Mouse (Mus musculus): ENCODE data around the gene Camta1.

The Camta1 gene

GRCm38 (mm10) chr4:151366941-151367545 is 494.6 kb downstream of the Camta1 start:
- DNase-seq: peak; percentile 58 to 74

GRCm38 (mm10) chr4:151360976-151361673 is 500.6 kb downstream of the Camta1 start:
- DNase-seq: peak in 1 of 2 experiments; percentile 27

- DNase-seq: peak; percentile 36 to 43
Observed at GRCm38 (mm10) chr4:151355505-151355904, 506.2 kb downstream of the Camta1 start.

- no peak for DNase-seq
Observed at GRCm38 (mm10) chr4:151352791-151353190, 508.9 kb downstream of the Camta1 start.

- no peak for DNase-seq
Observed at GRCm38 (mm10) chr4:151352249-151352648, 509.4 kb downstream of the Camta1 start.

GRCm38 (mm10) chr4:151351757-151352156 is 509.9 kb downstream of the Camta1 start:
- DNase-seq: peak; percentile 20 to 35

- no peak for DNase-seq
Observed at GRCm38 (mm10) chr4:151347620-151348019, 514.1 kb downstream of the Camta1 start.

GRCm38 (mm10) chr4:151346673-151347072 is 515.0 kb downstream of the Camta1 start:
- DNase-seq: no peak

- no peak for DNase-seq
Observed at GRCm38 (mm10) chr4:151344811-151345210, 516.9 kb downstream of the Camta1 start.

GRCm38 (mm10) chr4:151339421-151339820 is 522.3 kb downstream of the Camta1 start:
- DNase-seq: no peak

GRCm38 (mm10) chr4:151338931-151339330 is 522.7 kb downstream of the Camta1 start:
- no peak for DNase-seq

- DNase-seq: no peak
Observed at GRCm38 (mm10) chr4:151337543-151337942, 524.1 kb downstream of the Camta1 start.

- peak in 1 of 2 experiments; percentile 21 for DNase-seq
Observed at GRCm38 (mm10) chr4:151336413-151336812, 525.3 kb downstream of the Camta1 start.

GRCm38 (mm10) chr4:151334951-151335742 is 526.5 kb downstream of the Camta1 start:
- peak; percentile 71 to 79 for DNase-seq

- DNase-seq: no peak
Observed at GRCm38 (mm10) chr4:151332074-151332849, 529.4 kb downstream of the Camta1 start.

GRCm38 (mm10) chr4:151330983-151331382 is 530.7 kb downstream of the Camta1 start:
- DNase-seq: peak in 1 of 2 experiments; percentile 34

GRCm38 (mm10) chr4:151328071-151328470 is 533.6 kb downstream of the Camta1 start:
- DNase-seq: no peak

GRCm38 (mm10) chr4:151326971-151327686 is 534.5 kb downstream of the Camta1 start:
- no peak for DNase-seq

- DNase-seq: no peak
Observed at GRCm38 (mm10) chr4:151316428-151316827, 545.2 kb downstream of the Camta1 start.

- DNase-seq: no peak
Observed at GRCm38 (mm10) chr4:151315726-151316125, 546.0 kb downstream of the Camta1 start.

- no peak for DNase-seq
Observed at GRCm38 (mm10) chr4:151310773-151311172, 550.9 kb downstream of the Camta1 start.

All from kidney, postnatal 4 days (tissue).